Comparison of ENCODE assay signal across 11 mouse cellular contexts in genomic region chr12:8762667-8763066, GRCm38 (mm10). TPM values are rescaled to one million over a fixed set of nuclear protein-coding genes. Genes with fewer than 3 reads are reported as not detected.
DNase-seq lines count a peak whose midpoint lies in the region; ATAC-seq and TF ChIP-seq lines count a peak whose summit lies in the region.
"Had no signal": no experiment of that assay in that cellular context is flagged by ENCODE, and none has a peak within 500 bp of the region (broad histone marks: within the 10 kb centered on the region; RNA-seq: fewer than 3 reads in every experiment).

No protein-coding gene starts in this region.

- no peaks in the 10 kb centered on the region for H3K36me3 ChIP-seq in forebrain, embryonic 11.5 days (ENCODE audit: control insufficient read depth, insufficient read depth, low read length)
- peaks cover 6% of the 10 kb centered on the region for H3K36me3 ChIP-seq in forebrain, embryonic 13.5 days (ENCODE audit: poor library complexity, severe bottlenecking)
- no peaks in the 10 kb centered on the region for H3K36me3 ChIP-seq in liver, adult 2 months (ENCODE audit: control insufficient read depth, insufficient read depth, low read length)
- H3K36me3 ChIP-seq in ES-Bruce4 (ENCODE audit: control insufficient read depth, insufficient read depth, low read length, poor library complexity, severe bottlenecking), result no peaks in the 10 kb centered on the region
- H3K36me3 ChIP-seq: hindbrain, embryonic 15.5 days had no signal

- H3K79me2 ChIP-seq in liver, adult 2 months (ENCODE audit: control insufficient read depth, insufficient read depth, low read length), result no peaks in the 10 kb centered on the region

- TF ChIP-seq CTCF in liver, adult 2 months (IDR thresholded peaks at IDR 0.05; ENCODE audit: low read depth, low read length), result peak; percentile 54
- TF ChIP-seq CTCF in ES-Bruce4 (IDR thresholded peaks at IDR 0.05; ENCODE audit: low read depth, low read length), result peak; percentile 42

- no peak overlapping the region for H3K27ac ChIP-seq in forebrain, embryonic 11.5 days (ENCODE audit: low read depth, low read length)
- no peak overlapping the region for H3K27ac ChIP-seq in forebrain, embryonic 13.5 days
- H3K27ac ChIP-seq in liver, adult 2 months (replicated peaks; ENCODE audit: insufficient read depth, low read depth, low read length), result no peak overlapping the region
- no peak overlapping the region for H3K27ac ChIP-seq in ES-Bruce4 (ENCODE audit: insufficient read depth, low read length)
- H3K27ac ChIP-seq: hindbrain, embryonic 15.5 days; limb, embryonic 15.5 days had no signal

- no peak overlapping the region for H3K4me2 ChIP-seq in forebrain, embryonic 11.5 days (ENCODE audit: low read depth, low read length, severe bottlenecking)
- no peak overlapping the region for H3K4me2 ChIP-seq in forebrain, embryonic 13.5 days
- H3K4me2 ChIP-seq: hindbrain, embryonic 15.5 days; limb, embryonic 15.5 days had no signal

- no peak overlapping the region for H3K9ac ChIP-seq in forebrain, embryonic 11.5 days (ENCODE audit: low read length)
- H3K9ac ChIP-seq in forebrain, embryonic 13.5 days, result no peak overlapping the region
- no peak overlapping the region for H3K9ac ChIP-seq in liver, adult 2 months (ENCODE audit: low read depth, low read length)
- no peak overlapping the region for H3K9ac ChIP-seq in ES-Bruce4 (ENCODE audit: low read depth, poor library complexity, severe bottlenecking)
- H3K9ac ChIP-seq: hindbrain, embryonic 15.5 days; limb, embryonic 15.5 days had no signal

- no peak for TF ChIP-seq EP300 in ES-Bruce4 (IDR thresholded peaks at IDR 0.05; ENCODE audit: insufficient read depth, low read depth, low read length)

- TF ChIP-seq POLR2A in liver, adult 2 months (IDR thresholded peaks at IDR 0.05; ENCODE audit: extremely low read depth, insufficient read depth, low read length), result no peak
- TF ChIP-seq POLR2A in ES-Bruce4 (IDR thresholded peaks at IDR 0.05; ENCODE audit: insufficient read depth, low read length), result no peak

- no peaks in the 10 kb centered on the region for H3K27me3 ChIP-seq in forebrain, embryonic 11.5 days (ENCODE audit: control insufficient read depth, insufficient read depth, low read length)
- no peaks in the 10 kb centered on the region for H3K27me3 ChIP-seq in forebrain, embryonic 13.5 days
- H3K27me3 ChIP-seq in liver, adult 2 months (ENCODE audit: control insufficient read depth, insufficient read depth, low read length), result no peaks in the 10 kb centered on the region
- no peaks in the 10 kb centered on the region for H3K27me3 ChIP-seq in ES-Bruce4 (ENCODE audit: control insufficient read depth, insufficient read depth, low read length, poor library complexity, severe bottlenecking)
- H3K27me3 ChIP-seq: hindbrain, embryonic 15.5 days; limb, embryonic 15.5 days had no signal

- H3K4me1 ChIP-seq in forebrain, embryonic 11.5 days (replicated peaks; ENCODE audit: control insufficient read depth, insufficient read depth, low read length), result no peaks in the 10 kb centered on the region
- H3K4me1 ChIP-seq in forebrain, embryonic 13.5 days, result no peaks in the 10 kb centered on the region
- 0 out of 2 replicates have a peak, but pooled peaks cover 2% of the 10 kb centered on the region for H3K4me1 ChIP-seq in liver, adult 2 months (ENCODE audit: control insufficient read depth, insufficient read depth, low read length)
- peaks cover 1% of the 10 kb centered on the region for H3K4me1 ChIP-seq in ES-Bruce4 (ENCODE audit: control insufficient read depth, insufficient read depth, low read length)
- H3K4me1 ChIP-seq: hindbrain, embryonic 15.5 days; limb, embryonic 15.5 days had no signal

- WGBS in forebrain, embryonic 11.5 days, result 86% methylated on average over 2 of the region's 2 CpGs
- WGBS in forebrain, embryonic 13.5 days, result 85% methylated on average over 2 of the region's 2 CpGs
- WGBS in liver, adult 2 months, result 67% methylated on average over 2 of the region's 2 CpGs

- H3K4me3 ChIP-seq in forebrain, embryonic 11.5 days (ENCODE audit: low read depth, low read length), result no peak overlapping the region
- no peak overlapping the region for H3K4me3 ChIP-seq in forebrain, embryonic 13.5 days
- no peak overlapping the region for H3K4me3 ChIP-seq in liver, adult 2 months (ENCODE audit: insufficient read depth, low read depth, low read length)
- H3K4me3 ChIP-seq in ES-Bruce4 (ENCODE audit: low read depth, low read length), result no peak overlapping the region
- H3K4me3 ChIP-seq: hindbrain, embryonic 15.5 days; limb, embryonic 15.5 days; myocyte had no signal

- DNase-seq in forebrain, embryonic 11.5 days (ENCODE audit: low spot score), result peak; percentile 17
- no peak for DNase-seq in liver, adult 2 months (ENCODE audit: extremely low read depth, low read depth, low spot score)
- no peak for DNase-seq in liver
- DNase-seq in left cerebral cortex, postnatal 10 days (ENCODE audit: extremely low spot score in 1 of 2, low spot score in 2 of 2), result no peak
- DNase-seq in cerebellum, postnatal 14 days, result no peak

- H3K9me3 ChIP-seq in forebrain, embryonic 11.5 days (ENCODE audit: control insufficient read depth, low read length), result no peaks in the 10 kb centered on the region; the same call in 1 of the 2 replicates
- no peaks in the 10 kb centered on the region for H3K9me3 ChIP-seq in forebrain, embryonic 13.5 days (replicated peaks)
- H3K9me3 ChIP-seq in ES-Bruce4 (replicated peaks; ENCODE audit: control insufficient read depth, insufficient read depth, low read length, poor library complexity, severe bottlenecking), result peaks cover 5% of the 10 kb centered on the region; the same call in 1 of the 2 replicates
- H3K9me3 ChIP-seq: hindbrain, embryonic 15.5 days had no signal

- intact Hi-C loops in left cerebral cortex, postnatal 10 days (cut with DNase I), result no loop called here

- ATAC-seq in forebrain, embryonic 11.5 days (replicated peaks; ENCODE audit: low FRiP score), result no peak
- no peak for ATAC-seq in forebrain, embryonic 13.5 days
- peak; percentile 55 for ATAC-seq in granulocyte monocyte progenitor cell, adult 5-6 weeks (replicated peaks; ENCODE audit: poor library complexity, severe bottlenecking)

RNA-seq across cellular contexts. Expression of gene Sdc1, which starts 8.5 kb away (rescaled TPM):
- 86.8 and 90.0 TPM in 2 replicates for polyA plus RNA-seq in forebrain, embryonic 11.5 days (2014; fragmentation: Nextera tagmentation; extraction: Ambion mirVana)
- 38.2 and 43.4 TPM in 2 replicates for polyA plus RNA-seq in forebrain, embryonic 13.5 days (2015; fragmentation: Nextera tagmentation; extraction: Ambion mirVana)
- total RNA-seq in liver, adult 2 months (2014; rRNA removed), result 164 and 316 TPM in 2 replicates
- polyA plus RNA-seq in liver, adult 2 months (2012; rRNA removed), result 321 and 421 TPM in 2 replicates
- 41.8 and 42.8 TPM in 2 replicates for polyA plus RNA-seq in ES-Bruce4 (2011; ENCODE audit: insufficient read depth, insufficient read length, low read depth, missing spikeins)
- total RNA-seq in granulocyte monocyte progenitor cell, adult 5-6 weeks (2014; fragmentation: Nextera tagmentation), result 0.36 and 0.45 TPM in 2 replicates
- 0.69 and 1.2 TPM in 2 replicates for total RNA-seq in granulocyte monocyte progenitor cell, adult 5-6 weeks (2017)
- total RNA-seq in left cerebral cortex, postnatal 10 days (2021), result 1 to 10 TPM; 3.1 to 4.1 TPM
